Mouse (Mus musculus): Measurements from ENCODE around the gene Pced1a.
"Not testable (repeated sequence)": the region's sequence is repeated elsewhere in the genome, so short reads cannot be mapped to it uniquely, and the experiment has no call there.

Gene Pced1a

DNA sequence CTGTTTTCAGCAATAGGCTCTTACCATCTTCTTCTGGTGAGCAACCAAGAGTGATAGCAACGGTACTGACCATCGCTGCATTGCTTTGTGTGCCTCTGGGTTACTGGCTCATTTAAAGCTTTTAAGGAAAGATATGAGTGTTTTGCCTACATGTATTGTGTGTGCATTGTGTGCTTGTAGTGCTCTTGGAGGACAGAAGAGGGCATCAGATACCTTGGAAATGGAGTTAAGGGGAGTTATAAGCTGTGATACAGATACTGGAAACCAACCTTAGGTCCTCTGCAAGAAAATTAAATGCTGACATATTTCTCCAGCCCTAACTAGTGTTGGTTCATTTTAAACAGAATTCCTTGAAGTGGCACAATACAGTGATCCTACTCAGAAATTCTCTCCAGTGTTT is 35.7 kb downstream of the Pced1a start:
- DNase-seq, result no peak

DNA sequence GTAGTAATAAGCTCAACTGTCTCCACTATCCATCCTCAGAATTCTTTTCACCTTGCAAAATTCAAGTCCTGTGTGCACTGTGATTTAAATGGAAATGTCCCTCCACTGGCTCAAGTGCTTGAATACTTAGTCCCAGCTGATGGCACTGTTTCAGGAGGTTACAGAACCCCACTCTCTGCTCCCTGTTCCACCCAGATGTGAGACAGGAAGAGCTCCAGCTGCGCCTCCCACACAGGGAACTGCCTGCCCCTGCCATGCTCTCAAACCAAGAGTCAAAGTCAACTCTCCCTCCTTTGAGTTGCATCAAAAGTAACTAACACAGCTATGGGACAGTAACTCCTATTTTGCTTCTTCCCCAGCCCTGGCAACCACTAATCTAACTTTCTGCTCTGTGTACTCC is 38.3 kb downstream of the Pced1a start:
- no peak for DNase-seq

DNA sequence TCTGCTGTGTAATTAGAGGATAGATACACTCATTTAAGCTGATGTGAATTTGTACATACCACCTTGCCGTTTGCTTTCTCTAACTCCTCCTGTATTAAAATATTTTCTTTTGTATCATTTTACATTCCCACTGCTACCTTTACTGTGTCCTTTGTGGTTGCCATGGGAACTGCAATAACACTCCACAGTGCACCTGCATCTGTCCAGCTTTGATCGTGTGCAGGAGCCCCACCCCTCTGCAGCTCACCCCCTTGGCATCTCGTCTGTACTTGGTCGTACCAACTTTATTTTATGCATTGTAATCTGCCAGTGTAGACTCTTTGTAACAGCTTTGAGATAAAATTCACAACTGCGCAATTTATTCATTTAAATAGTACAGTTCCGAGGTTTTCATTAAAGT is 40.6 kb downstream of the Pced1a start:
- DNase-seq, result no peak

DNA sequence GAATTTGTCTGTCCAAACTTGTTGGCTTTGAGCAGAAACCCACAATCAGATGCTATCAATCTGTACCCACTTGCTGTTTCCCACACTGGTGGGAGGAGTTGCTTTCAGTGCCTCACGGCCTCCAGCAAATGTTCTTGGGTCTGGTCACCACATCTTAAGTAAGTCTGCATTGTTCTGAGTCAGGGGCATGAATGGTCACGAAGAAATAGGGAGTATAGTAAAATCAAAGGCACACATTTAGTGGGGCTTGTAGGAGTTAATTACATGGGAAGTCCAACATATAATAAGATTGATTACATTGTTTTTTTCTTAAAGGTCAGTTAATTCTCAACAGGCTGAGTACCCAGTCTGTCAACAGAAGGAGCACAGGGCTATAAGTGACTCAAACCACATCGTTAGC is 41.3 kb downstream of the Pced1a start:
- no peak for DNase-seq

DNA sequence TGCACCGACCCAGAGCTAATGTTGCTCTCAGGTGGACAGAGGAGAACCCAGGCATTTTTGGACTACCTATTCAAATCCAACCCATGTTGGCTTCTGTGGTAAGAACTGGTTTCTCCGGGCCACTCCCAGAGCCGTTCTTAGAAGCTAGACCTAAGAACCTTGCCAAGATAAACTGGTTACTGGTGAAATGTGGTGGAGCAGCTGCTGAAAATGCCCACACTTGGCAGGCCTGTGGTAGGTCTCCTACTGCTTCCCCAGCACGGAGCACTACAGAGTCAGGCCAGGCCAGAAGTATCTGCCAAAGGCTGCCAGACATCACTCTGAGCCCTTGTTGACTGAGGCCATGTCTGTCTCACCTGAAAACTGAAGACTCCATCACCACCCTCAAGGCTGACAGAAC is 49.5 kb downstream of the Pced1a start:
- no peak for DNase-seq

DNA sequence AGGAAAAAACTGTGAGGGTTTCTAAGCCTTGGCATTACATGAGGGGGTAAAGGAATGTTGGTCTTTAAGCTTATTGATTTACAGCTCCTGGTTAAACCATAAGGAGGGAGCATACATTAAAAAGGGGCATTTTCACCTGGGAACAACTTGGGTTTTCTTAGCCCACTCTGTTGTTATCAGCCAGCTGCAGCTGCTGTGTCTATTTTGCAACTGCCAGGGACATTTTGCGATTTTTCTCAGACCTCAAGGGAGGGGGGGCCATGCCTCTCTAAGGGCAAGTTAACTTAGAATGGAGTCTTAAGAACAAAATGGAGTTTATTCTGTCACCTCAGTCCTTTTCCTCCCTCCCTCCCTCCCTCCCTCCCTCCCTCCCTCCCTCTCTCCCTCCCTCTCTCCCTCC is 51.5 kb downstream of the Pced1a start:
- not testable (repeated sequence) for DNase-seq

DNA sequence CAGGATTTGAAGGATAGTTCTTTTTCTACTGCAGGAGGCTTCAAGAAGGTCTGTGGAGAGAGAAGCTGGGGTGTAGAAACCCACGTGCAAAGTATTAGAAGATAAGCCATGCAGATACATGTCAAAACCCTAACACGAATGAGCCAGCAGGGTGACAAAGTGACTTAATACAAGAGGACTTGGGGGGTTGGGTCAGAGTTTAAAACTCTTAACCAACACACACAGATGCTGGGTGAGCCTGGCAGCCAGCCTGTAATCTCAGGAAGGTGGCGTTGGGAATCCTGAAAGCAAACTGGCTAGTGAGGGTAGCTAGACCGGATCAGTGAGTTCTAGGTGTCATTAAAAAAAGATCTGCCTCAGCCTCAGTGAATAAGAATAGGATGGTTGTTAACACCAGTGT is 57.1 kb downstream of the Pced1a start:
- DNase-seq, result no peak
